Mouse (Mus musculus): ENCODE measurements at regions not wholly inside any gene's neighbourhood (a gene's known extent, or its start where the extent isn't known, plus 50 kb on each side); places are given as distances from the start of the nearest gene placed in this dataset.

DNA sequence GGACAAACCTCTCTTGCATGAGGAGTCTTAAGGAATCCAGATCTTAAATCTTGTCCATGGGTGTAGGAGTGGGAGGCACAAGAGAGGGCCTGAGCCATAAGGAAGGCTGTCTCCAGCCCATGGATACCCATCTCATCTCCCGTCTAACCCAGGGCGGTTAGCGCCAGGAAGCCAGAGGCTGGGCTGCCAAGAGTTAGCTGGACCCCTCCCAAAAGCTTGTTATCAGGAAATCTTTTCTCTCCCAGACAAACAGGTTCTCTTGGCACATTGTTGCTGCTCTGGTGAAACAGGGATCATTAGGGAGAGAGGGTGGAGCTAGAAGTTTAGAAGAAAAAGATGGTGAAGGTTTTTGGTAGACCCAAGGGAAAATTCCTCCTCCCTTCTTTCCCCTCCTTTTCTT is 87.0 kb upstream of the Atp6ap2 start:
- whole genome bisulfite sequencing: 87% methylated on average over 3 of the region's 3 CpGs
- H3K9ac ChIP-seq (replicated peaks): no peak overlapping the region
- no peaks in the 10 kb centered on the region for H3K9me3 ChIP-seq
- H3K27ac ChIP-seq: no peak overlapping the region
- H3K36me3 ChIP-seq: no peaks in the 10 kb centered on the region
- H3K27me3 ChIP-seq: no peaks in the 10 kb centered on the region
- peaks cover 5% of the 10 kb centered on the region; the same call in 1 of the 2 replicates for H3K4me1 ChIP-seq (replicated peaks)
- H3K4me3 ChIP-seq (replicated peaks): no peak overlapping the region
- H3K4me2 ChIP-seq (replicated peaks): no peak overlapping the region
- ATAC-seq: no peak

DNA sequence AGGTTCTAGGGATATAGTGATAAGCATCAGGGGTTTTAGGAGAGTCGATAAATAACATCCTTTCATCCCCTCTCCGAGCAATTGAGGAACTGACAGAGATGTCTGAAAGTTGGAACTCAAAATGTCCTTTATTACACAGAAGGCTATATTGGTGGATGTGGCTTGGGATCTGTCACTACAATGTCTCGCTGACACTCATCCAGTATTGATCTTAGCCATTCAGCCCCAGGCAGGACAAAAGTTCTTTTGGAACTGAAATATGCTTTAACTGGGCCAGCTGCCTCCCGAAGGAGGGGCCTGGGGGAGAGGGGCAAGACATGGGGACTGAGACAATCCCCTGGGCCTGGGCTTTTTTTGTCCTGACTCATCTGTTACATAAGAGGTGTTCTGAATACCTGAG is 85.2 kb upstream of the Atp6ap2 start:
- Histone ChIP-seq H3K9me3 (no peaks in the 10 kb centered on the region), H3K4me3 (replicated peaks) (no peak overlapping the region), H3K4me1 (replicated peaks) (peaks cover 5% of the 10 kb centered on the region; the same call in 1 of the 2 replicates), H3K4me2 (replicated peaks) (no peak overlapping the region), H3K27me3 (no peaks in the 10 kb centered on the region), H3K27ac (no peak overlapping the region), H3K9ac (replicated peaks) (no peak overlapping the region), H3K36me3 (no peaks in the 10 kb centered on the region)
- 55% methylated on average over 4 of the region's 4 CpGs for WGBS
- ATAC-seq: no peak

DNA sequence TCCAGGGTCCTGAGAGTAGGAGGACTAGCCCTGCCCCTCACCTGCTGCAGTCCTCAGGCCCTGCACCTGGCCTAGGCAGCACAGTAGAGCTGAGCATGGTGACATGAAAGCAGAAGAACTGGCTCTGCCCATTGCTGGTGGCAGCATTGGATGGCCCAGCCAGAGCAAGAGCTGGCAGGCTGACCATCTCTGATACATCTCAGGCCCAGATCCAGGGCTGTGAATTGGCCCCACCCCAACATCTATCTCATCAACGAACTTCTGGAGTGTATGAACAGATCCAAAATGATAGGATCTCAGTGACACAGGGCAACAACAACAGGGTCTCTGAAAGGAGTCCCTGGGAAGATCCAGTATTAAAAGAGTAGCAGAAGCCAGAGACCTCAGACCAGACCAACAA is 84.0 kb upstream of the Atp6ap2 start:
- Histone ChIP-seq H3K27ac (no peak overlapping the region), H3K4me3 (replicated peaks) (no peak overlapping the region), H3K36me3 (no peaks in the 10 kb centered on the region), H3K4me1 (replicated peaks) (peaks cover 5% of the 10 kb centered on the region; the same call in 1 of the 2 replicates), H3K27me3 (no peaks in the 10 kb centered on the region), H3K9me3 (no peaks in the 10 kb centered on the region), H3K4me2 (replicated peaks) (no peak overlapping the region), H3K9ac (replicated peaks) (no peak overlapping the region)
- ATAC-seq: no peak
- 73% methylated on average over 1 of the region's 1 CpGs for WGBS

DNA sequence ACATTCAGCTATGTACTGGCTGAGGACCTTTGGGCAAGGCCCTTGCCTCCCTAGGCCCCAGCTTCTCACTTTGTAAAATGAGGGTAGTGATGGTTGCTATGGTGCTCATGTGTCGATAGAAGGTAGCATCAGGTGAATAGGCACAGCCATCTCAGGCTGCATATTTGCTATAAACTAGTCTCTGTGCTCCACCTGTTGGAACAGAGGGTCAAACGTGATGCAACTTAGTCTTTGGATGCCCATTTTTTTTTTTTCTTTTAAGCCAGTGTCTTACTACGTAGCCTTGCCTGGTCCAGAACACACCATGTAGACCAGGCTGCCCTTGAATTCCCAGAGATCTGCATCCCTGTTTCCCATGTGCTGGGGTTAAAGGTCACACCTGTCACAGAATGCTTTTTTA is 76.5 kb upstream of the Atp6ap2 start:
- H3K4me2 ChIP-seq (replicated peaks): no peak overlapping the region
- no peak overlapping the region for H3K9ac ChIP-seq (replicated peaks)
- no peak for ATAC-seq
- no peak overlapping the region for H3K27ac ChIP-seq
- no peak overlapping the region for H3K4me3 ChIP-seq (replicated peaks)
- no peaks in the 10 kb centered on the region for H3K36me3 ChIP-seq
- 85% methylated on average over 3 of the region's 3 CpGs for WGBS
- H3K4me1 ChIP-seq (replicated peaks): no peaks in the 10 kb centered on the region
- H3K27me3 ChIP-seq: no peaks in the 10 kb centered on the region
- no peaks in the 10 kb centered on the region for H3K9me3 ChIP-seq

DNA sequence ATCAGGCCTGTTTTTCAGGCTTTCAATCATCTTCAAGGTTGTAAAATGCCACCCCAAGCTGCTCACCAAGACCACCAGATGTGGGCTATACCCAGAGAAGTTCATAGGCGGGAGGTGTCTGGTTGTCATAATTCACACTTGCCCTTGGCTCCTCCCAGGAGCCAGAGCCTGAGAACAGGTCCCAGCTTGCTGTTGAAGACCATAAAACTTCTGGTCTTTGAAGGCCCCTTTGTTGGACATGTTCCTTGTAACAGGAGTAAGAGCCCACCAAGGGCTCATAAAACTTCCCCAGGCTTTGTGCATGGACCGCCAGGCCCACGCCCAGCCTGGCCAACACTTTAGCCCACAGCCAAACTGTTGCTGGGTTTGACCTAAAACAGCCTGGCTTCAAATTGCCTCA is 62.6 kb upstream of the Atp6ap2 start:
- H3K9ac ChIP-seq (replicated peaks): no peak overlapping the region
- H3K4me3 ChIP-seq (replicated peaks): no peak overlapping the region
- no peaks in the 10 kb centered on the region for H3K27me3 ChIP-seq
- no peak overlapping the region for H3K27ac ChIP-seq
- 92% methylated on average over 3 of the region's 3 CpGs for WGBS
- no peak overlapping the region for H3K4me2 ChIP-seq (replicated peaks)
- no peak for ATAC-seq
- no peaks in the 10 kb centered on the region for H3K4me1 ChIP-seq (replicated peaks)
- no peaks in the 10 kb centered on the region for H3K36me3 ChIP-seq
- no peaks in the 10 kb centered on the region for H3K9me3 ChIP-seq

DNA sequence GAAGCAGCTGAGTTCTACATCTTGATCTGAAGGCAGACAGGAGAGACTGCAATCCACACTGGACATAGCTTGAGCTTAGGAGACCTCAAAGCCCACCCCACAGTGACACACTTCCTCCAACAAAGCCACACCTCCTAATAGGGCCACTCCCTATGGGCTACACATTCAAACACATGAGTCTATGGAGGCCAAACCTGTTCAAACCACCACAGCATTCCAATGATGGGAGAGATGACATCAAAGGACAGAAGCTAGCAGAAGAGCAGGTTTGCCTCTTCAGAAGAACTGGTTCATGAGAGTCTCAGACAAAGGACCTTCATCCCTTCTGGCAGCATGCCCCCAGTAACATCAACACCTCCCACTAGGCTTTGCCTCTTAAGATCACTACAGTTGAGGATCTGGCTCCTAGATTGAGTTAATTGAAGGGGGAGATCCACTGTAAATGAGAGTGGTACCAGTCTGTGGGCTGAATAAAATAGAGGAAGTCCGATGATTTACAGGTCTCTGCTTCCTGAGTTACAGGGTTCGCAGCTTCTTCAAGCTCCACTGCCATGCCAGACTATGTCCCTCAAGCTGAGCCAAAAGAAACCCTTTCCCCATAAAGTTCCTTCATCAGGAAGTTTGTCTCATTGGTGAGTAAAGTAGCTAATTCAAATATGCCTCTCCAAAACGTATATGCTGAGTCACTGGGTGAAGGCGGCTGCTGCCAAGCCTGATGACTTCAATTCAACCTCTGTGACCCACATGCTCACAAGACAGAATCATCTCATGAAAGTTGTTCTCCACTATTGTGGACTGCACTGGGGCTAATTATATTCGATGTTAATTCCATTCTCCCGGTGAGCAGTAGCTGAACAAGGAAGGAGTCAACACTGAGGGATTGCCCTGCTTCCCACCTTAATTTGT is 56.9 kb upstream of the Atp6ap2 start:
- no peak overlapping the region for H3K9ac ChIP-seq (replicated peaks)
- no peaks in the 10 kb centered on the region for H3K9me3 ChIP-seq
- no peak overlapping the region for H3K4me3 ChIP-seq (replicated peaks)
- H3K4me1 ChIP-seq (replicated peaks): no peaks in the 10 kb centered on the region
- no peak for ATAC-seq
- H3K27me3 ChIP-seq: no peaks in the 10 kb centered on the region
- no peaks in the 10 kb centered on the region for H3K36me3 ChIP-seq
- 67% methylated on average over 6 of the region's 6 CpGs for WGBS
- H3K27ac ChIP-seq: no peak overlapping the region
- no peak overlapping the region for H3K4me2 ChIP-seq (replicated peaks)

Data from midbrain, embryonic 13.5 days (tissue).